Mouse (Mus musculus) cerebellum, adult 9-10 months (tissue): ENCODE data around the gene Hnrnpul2.

Experiments used
- DNase-seq: peaks from one replicate; pipeline ENCODE4 v3.0.0; 2022

Gene Hnrnpul2

GRCm38 (mm10) chr19:8819596-8820423 lies at the start of gene Hnrnpul2:
Gene Hnrnpul2 (plus strand): TSS chr19:8820010.
- peak; percentile 98 for DNase-seq

GRCm38 (mm10) chr19:8770567-8771270 lies 49.1 kb upstream of the Hnrnpul2 start, which contains the start of gene Tmem223:
Gene Tmem223 (plus strand): TSS chr19:8770996.
- peak; percentile 79 for DNase-seq

- no peak for DNase-seq
Observed at GRCm38 (mm10) chr19:8772996-8773395, 46.8 kb upstream of the Hnrnpul2 start.

- no peak for DNase-seq
Observed at GRCm38 (mm10) chr19:8773409-8773808, 46.4 kb upstream of the Hnrnpul2 start.

GRCm38 (mm10) chr19:8774086-8774835 lies 45.5 kb upstream of the Hnrnpul2 start, which contains the start of gene Tmem179b:
Gene Tmem179b (minus strand): TSS chr19:8774467.
- DNase-seq: peak; percentile 96

- DNase-seq: peak; percentile 58
Observed at GRCm38 (mm10) chr19:8774951-8775421, 44.8 kb upstream of the Hnrnpul2 start.

- DNase-seq: peak; percentile 96
Observed at GRCm38 (mm10) chr19:8786008-8786781, 33.6 kb upstream of the Hnrnpul2 start, which contains the start of gene Taf6l. Gene Taf6l (minus strand): TSS chr19:8786417.

GRCm38 (mm10) chr19:8788521-8788920 lies 31.3 kb upstream of the Hnrnpul2 start:
- no peak for DNase-seq

GRCm38 (mm10) chr19:8789171-8789570 lies 30.6 kb upstream of the Hnrnpul2 start:
- DNase-seq: no peak

- no peak for DNase-seq
Observed at GRCm38 (mm10) chr19:8790171-8790570, 29.6 kb upstream of the Hnrnpul2 start.

- peak; percentile 91 for DNase-seq
Observed at GRCm38 (mm10) chr19:8798264-8798946, 21.4 kb upstream of the Hnrnpul2 start, which contains the start of gene Polr2g. Gene Polr2g (minus strand): TSS chr19:8798577.

GRCm38 (mm10) chr19:8798947-8799315 lies 20.9 kb upstream of the Hnrnpul2 start:
- DNase-seq: no peak

GRCm38 (mm10) chr19:8802130-8802821 lies 17.5 kb upstream of the Hnrnpul2 start, which contains the start of gene Zbtb3:
Gene Zbtb3 (plus strand): TSS chr19:8802555.
- DNase-seq: peak; percentile 98

- DNase-seq: peak; percentile 63
Observed at GRCm38 (mm10) chr19:8803204-8803780, 16.5 kb upstream of the Hnrnpul2 start.

GRCm38 (mm10) chr19:8803879-8804660 lies 15.7 kb upstream of the Hnrnpul2 start:
- DNase-seq: peak; percentile 48

- DNase-seq: no peak
Observed at GRCm38 (mm10) chr19:8806810-8807209, 13.0 kb upstream of the Hnrnpul2 start.

GRCm38 (mm10) chr19:8815812-8816211 lies 4.0 kb upstream of the Hnrnpul2 start:
- peak; percentile 50 for DNase-seq

- no peak for DNase-seq
Observed at GRCm38 (mm10) chr19:8817001-8817400, 2.8 kb upstream of the Hnrnpul2 start.

- peak; percentile 58 for DNase-seq
Observed at GRCm38 (mm10) chr19:8818301-8818798, 1.5 kb upstream of the Hnrnpul2 start.
